Mouse (Mus musculus): ENCODE data around the gene Chrdl2.

Gene Chrdl2

DNA sequence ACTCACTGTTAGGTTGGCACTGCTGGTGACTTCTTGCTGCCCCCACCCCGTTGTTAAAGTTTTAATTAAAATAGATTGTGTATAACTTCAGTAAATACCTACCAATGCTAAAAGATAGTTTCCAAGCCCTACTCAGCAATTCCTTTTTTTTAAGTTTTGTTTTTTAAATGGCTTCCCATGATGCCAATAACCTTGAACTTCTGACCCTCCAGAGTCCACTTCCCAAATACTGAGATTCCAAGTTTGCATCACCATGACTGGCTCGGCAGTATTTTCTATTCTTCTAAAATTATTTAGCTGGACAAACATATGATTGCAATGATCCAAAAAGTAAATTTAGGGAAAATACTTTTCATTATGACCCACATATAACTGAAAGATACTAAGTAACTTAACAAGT lies 27.9 kb upstream of the Chrdl2 start:
- Histone ChIP-seq H3K27me3 (ENCODE audit: control insufficient read depth, insufficient read depth, low read length, poor library complexity, severe bottlenecking) (no peaks in the 10 kb centered on the region), H3K36me3 (ENCODE audit: control insufficient read depth, insufficient read depth, low read length, poor library complexity, severe bottlenecking) (no peaks in the 10 kb centered on the region)
- DNase-seq (ENCODE audit: low read depth, low spot score): no peak

DNA sequence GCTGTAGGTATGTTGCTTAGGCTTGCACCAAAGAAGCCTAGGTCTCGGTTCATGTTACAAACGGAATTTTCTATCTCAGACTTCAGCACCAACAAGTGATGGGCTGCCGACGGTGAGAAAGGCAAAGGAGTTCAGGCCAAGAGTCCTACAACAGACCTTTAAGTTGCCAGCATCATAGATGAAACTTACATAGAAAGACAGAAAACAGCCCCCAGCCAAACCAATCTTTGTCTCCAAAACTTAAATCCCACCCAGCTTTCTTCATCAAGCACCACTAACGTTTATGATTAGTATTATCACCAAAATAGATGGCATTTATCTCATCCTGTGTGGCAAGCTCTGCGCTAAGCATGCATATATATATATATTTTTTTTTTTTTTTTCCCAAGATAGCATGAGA lies 26.9 kb upstream of the Chrdl2 start:
- Histone ChIP-seq H3K36me3 (ENCODE audit: control insufficient read depth, insufficient read depth, low read length, poor library complexity, severe bottlenecking) (no peaks in the 10 kb centered on the region), H3K27me3 (ENCODE audit: control insufficient read depth, insufficient read depth, low read length, poor library complexity, severe bottlenecking) (no peaks in the 10 kb centered on the region)
- no peak for DNase-seq (ENCODE audit: low read depth, low spot score)

DNA sequence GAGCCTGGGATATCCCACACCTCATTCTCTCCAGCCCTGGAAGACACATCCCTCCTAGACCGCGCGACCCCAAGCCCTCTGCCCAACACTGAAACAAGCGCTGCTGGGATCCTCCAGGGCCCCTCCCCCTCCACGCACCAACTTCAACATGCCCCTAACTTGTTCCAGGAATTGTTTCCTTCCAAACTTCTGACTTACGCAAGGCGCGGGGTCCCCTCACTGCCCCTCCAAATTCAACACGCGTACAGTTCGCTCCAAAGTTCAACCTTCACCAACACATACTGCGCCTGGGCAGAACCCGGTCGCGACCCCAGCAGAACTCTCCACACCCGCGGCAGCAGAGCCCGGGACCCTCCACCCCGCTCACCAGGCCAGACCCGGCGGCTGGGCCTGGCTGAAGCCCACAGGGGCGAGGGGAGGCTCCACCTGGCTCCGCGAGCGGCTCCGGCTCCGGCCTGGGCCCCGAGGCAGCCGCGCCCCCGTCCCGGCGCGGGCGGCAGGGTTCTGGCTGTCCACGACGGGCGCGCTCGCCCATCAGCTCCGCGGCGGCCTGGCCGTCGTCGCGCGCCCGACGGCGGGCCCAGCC lies 26.3 kb upstream of the Chrdl2 start:
- no peaks in the 10 kb centered on the region for H3K36me3 ChIP-seq (ENCODE audit: control insufficient read depth, insufficient read depth, low read length, poor library complexity, severe bottlenecking)
- DNase-seq (ENCODE audit: low read depth, low spot score): no peak

DNA sequence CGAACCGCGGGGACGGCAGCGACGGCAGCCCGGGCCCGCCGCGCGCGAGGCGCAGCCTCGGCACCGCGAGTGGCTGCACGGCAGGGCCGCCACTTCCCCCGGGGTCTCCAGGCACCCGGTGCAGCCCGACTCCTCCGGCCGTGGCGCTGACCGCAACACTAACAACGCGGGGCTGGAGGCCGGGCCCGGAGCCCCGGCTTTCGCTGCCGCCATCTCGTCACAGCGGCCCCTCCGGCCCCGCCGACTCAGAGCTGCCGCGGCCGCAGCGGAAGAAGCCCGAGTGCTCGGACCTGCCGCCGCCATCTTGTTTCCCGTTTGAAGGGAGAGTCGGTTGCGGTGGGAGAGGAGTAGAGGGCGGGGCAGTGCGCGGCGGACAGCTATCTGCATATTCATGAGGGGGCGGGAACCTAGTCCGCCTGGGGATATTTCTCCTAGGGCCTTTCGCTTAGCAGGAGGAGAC lies 25.8 kb upstream of the Chrdl2 start, which contains the start of gene Rnf169:
Rnf169 (minus strand) TSS at position 317 of the 460 bp plus-strand sequence.
- Histone ChIP-seq H3K36me3 (ENCODE audit: control insufficient read depth, insufficient read depth, low read length, poor library complexity, severe bottlenecking) (no peaks in the 10 kb centered on the region), H3K27me3 (ENCODE audit: control insufficient read depth, insufficient read depth, low read length, poor library complexity, severe bottlenecking) (no peaks in the 10 kb centered on the region)
- DNase-seq (ENCODE audit: low read depth, low spot score): peak; percentile 92

More for the DNA sequence above, 26.3 kb upstream of the Chrdl2 start:
- H3K27me3 ChIP-seq (ENCODE audit: control insufficient read depth, insufficient read depth, low read length, poor library complexity, severe bottlenecking): no peaks in the 10 kb centered on the region

DNA sequence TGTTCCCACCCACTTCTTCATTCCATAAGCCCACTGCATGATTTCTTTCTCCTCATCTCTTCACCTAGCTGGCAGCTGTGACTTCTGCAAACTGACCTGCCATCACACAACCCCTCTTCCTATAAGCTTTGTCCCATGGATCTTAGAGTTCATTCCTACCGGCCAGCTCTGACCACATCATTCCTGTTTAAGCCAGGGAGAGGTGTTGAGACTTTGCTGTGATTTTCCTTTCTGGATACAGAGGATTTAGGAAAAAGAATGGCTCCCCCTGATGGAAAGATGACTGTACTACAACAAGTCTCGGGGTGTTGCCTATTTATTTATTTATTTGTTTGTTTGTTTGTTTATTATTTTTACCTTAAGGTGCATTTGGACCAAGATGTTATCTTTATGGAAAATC lies 24.7 kb upstream of the Chrdl2 start:
- H3K36me3 ChIP-seq (ENCODE audit: control insufficient read depth, insufficient read depth, low read length, poor library complexity, severe bottlenecking): no peaks in the 10 kb centered on the region
- DNase-seq (ENCODE audit: low read depth, low spot score): peak; percentile 44
- H3K27me3 ChIP-seq (ENCODE audit: control insufficient read depth, insufficient read depth, low read length, poor library complexity, severe bottlenecking): no peaks in the 10 kb centered on the region

DNA sequence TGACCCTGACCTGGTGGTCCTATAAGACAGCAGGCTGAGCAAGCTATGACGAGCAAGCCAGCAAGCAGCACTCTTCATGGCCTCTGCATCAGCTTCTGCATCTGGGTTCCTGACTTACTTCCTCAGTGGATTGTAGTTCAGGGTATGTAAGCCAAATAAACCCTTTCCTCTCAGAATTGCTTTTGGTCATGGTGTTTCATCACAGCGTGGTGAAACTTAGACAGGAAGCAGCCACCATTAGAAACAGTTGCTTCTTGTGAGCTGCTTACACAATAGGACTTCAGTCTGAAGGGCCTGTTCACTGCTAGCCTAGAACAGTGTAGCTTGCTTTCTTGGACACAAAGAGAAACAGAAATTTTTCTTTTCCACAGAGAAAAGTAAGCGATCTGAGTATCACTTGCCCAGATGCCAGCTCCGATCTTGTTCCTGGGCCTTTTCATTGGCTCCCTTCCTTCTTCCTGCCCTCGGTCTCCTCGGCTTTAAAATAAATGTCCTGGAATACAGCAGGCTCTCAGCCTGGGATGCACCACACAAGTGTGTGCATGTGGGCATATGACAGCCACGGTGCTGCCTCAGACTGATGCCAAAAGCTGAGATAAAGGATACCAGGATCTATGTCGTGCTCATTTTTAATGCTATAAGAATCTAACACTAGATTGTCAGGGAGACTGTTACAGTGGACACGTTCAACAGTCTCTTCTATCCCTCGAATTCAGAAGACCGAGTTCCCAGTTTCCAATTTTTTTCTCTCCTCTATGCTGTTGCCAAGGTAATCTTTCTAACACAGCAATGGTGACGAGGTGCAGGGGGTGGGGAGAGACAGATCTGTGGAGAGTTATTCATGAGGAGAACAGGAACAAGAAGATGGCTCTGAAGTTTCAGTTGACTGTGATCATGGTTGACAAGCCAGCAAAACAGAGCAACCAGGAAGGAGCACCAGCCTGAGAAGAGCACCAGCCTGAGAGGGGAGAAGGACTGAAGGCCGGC lies 23.4 kb upstream of the Chrdl2 start:
- DNase-seq (ENCODE audit: low read depth, low spot score): no peak
- Histone ChIP-seq H3K27me3 (ENCODE audit: control insufficient read depth, insufficient read depth, low read length, poor library complexity, severe bottlenecking) (no peaks in the 10 kb centered on the region), H3K36me3 (ENCODE audit: control insufficient read depth, insufficient read depth, low read length, poor library complexity, severe bottlenecking) (no peaks in the 10 kb centered on the region)

DNA sequence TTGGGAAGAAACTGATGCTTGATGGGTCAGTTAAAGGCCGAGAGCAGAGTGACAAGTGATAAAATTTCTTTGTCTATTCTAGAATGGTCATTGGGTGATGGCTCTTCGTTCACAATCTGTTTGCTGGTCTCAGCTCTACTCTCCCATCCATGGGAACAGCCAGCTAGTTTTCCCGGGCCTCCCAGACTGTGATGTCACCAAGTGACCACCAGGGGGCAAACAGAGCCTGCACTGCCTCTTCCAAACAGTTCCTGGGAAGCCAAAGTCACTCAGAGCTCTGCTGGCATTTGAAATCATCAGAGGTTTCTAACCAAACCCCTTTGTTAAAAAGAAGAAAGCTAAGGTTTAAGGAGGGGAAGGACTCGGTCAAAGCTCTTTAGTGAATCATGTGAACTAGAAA lies 17.2 kb upstream of the Chrdl2 start:
- DNase-seq (ENCODE audit: low read depth, low spot score): peak; percentile 56
- H3K36me3 ChIP-seq (ENCODE audit: control insufficient read depth, insufficient read depth, low read length, poor library complexity, severe bottlenecking): no peaks in the 10 kb centered on the region
- no peaks in the 10 kb centered on the region for H3K27me3 ChIP-seq (ENCODE audit: control insufficient read depth, insufficient read depth, low read length, poor library complexity, severe bottlenecking)

DNA sequence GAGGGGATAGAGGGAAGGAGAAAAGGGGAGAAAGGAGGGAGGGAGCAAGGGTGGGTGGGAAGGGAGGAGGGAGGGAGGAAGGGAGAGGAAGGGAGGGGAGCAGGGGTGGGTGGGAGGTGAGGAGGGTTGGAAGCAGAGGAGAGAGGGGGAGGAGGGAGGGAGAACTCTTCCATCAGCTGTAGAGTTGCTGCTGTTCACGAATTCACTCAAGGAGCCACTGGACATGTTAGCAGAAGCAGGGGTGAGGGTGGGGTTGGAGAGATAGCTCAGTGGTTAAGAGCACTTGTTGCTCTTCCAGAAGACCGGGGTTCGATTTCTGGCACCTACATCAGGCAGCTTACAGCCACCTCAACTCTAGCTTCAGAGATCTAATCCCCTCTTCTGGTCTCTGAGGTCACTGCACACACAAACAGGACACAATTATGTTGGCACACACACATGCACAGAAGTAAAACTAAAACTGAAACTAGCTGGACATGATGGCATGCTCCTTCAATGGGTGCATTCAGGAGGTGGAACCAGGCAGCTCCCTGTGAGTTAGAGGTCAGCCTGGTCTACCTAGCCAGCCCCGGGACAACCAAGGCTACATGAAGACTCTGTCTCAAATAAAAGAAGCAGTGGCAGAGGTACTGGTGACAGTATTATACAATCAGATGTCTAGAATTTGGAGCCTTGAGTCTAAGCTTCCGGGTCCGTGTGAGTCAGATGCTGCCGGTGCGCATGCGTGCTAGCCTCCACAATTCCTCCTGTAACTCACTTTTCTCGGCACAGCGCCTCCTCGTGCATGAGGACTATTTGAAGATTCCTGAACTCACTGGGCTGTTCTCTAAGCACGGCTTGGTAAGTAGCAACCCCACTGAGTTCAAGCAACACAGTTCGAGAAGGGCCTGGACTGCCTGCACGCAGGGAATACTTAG lies 15.9 kb upstream of the Chrdl2 start:
- DNase-seq (ENCODE audit: low read depth, low spot score): peak; percentile 9
- no peaks in the 10 kb centered on the region for H3K27me3 ChIP-seq (ENCODE audit: control insufficient read depth, insufficient read depth, low read length, poor library complexity, severe bottlenecking)
- no peaks in the 10 kb centered on the region for H3K36me3 ChIP-seq (ENCODE audit: control insufficient read depth, insufficient read depth, low read length, poor library complexity, severe bottlenecking)

DNA sequence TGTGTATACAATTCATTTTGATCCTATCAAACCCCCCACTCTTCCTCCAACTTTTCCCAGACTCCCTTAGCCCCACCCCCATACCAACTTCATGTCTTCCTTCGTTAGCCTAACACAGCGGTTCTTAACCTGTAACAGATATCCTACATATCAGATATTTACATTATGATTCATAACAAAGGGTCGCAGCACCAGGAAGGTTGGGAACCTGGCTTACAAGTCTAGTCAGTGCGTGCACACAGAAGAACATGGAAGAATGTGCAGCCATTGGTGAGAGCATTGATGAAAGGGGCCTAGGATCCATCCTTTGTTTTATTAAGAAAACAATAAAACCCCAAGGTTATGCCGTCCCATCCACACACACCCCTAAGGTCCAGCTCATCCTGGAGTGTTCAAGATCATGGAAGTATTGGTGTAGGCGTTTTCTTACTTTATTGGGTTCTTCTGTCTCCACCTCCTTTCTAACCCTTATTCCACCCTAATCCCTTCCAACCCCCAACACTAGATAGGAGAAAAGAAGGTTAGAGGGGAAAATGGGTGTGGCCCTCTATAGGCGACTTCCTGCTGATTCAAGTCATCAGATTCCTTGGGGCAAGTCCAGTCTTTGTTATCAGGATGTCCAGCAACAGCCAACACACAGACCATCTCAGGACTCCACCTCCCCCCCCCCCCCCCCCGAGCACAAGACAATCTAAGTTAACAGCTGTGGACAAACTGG lies 14.8 kb upstream of the Chrdl2 start:
- no peaks in the 10 kb centered on the region for H3K36me3 ChIP-seq (ENCODE audit: control insufficient read depth, insufficient read depth, low read length, poor library complexity, severe bottlenecking)
- DNase-seq (ENCODE audit: low read depth, low spot score): no peak
- no peaks in the 10 kb centered on the region for H3K27me3 ChIP-seq (ENCODE audit: control insufficient read depth, insufficient read depth, low read length, poor library complexity, severe bottlenecking)

DNA sequence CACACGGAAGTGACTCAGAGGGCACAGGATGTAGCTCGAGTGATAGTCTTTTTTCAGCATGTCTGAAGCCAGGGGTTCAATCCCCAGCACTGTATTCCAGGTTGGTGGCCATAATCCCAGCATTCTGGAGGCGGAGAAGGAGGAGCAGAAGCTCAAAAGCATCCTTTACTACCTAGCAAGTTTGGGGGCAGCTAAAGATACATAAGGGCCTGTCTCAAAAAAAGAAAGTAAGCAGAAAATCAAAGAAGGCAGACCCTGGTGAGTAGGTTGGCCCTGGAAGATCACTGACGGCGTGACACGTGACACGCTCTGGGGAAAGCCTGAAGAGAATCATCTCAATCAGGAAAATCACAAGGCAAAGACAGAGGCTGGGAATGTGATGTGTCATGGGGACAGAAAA lies 12.8 kb upstream of the Chrdl2 start:
- Histone ChIP-seq H3K36me3 (ENCODE audit: control insufficient read depth, insufficient read depth, low read length, poor library complexity, severe bottlenecking) (no peaks in the 10 kb centered on the region), H3K27me3 (ENCODE audit: control insufficient read depth, insufficient read depth, low read length, poor library complexity, severe bottlenecking) (no peaks in the 10 kb centered on the region)
- DNase-seq (ENCODE audit: low read depth, low spot score): no peak

DNA sequence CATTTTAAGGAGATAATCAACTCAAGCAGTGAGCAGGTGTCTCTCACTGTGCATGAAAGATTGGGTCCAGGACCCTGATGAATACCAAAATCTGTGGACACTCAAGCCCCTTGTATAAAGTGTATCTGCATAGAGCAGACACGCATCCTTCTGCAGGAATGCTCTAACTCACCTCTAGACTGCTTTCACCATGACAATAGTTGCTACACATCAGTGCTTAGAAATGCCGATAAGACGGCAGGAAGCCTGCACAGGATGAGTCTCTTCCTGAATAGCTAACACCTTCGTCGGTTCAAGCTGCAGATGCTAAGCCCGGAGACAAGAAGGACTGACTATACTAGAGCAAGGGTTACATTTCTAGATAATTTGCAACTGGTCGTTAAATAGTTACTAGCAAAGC lies 10.8 kb upstream of the Chrdl2 start:
- Histone ChIP-seq H3K36me3 (ENCODE audit: control insufficient read depth, insufficient read depth, low read length, poor library complexity, severe bottlenecking) (no peaks in the 10 kb centered on the region), H3K27me3 (ENCODE audit: control insufficient read depth, insufficient read depth, low read length, poor library complexity, severe bottlenecking) (no peaks in the 10 kb centered on the region)
- no peak for DNase-seq (ENCODE audit: low read depth, low spot score)

DNA sequence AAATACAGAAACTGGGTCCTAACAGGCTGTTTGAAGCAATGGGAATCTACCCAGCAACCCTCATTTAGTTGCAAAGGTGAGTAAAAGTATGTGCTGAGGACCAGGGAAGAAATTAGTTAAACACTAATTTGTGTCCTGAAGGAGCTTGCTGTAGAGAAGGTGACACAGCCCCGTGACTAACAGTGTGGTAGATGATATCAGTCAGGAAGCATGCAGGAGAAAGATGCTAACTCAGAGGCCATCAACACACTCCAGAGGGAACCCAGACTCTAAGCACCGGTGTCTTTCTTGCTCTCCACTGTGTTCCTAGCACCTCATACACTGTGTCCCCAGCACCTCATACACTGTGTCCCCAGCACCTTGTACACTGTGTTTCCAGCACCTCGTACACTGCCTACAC lies 7.3 kb upstream of the Chrdl2 start:
- no peak for DNase-seq (ENCODE audit: low read depth, low spot score)
- H3K27me3 ChIP-seq (ENCODE audit: control insufficient read depth, insufficient read depth, low read length, poor library complexity, severe bottlenecking): no peaks in the 10 kb centered on the region
- no peaks in the 10 kb centered on the region for H3K36me3 ChIP-seq (ENCODE audit: control insufficient read depth, insufficient read depth, low read length, poor library complexity, severe bottlenecking)

DNA sequence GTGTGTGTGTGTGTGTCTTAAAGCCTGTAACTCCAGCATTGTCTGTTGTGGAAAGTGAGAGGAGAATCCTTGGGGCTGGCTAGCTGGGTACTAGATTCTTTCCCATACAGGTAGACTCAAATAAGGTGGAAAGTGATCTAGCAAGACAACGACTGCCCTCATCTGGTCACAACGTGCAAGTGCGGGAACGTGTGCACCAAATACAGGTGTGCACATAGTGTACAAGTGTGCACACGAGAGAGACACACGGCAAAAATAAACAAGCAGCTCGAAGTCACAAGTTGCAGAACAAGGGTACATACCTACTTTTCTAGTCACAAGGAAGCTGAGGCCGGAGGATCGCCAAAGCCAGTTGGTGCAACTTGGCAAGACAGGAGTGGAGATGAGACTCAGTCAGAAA lies 2.2 kb upstream of the Chrdl2 start:
- no peaks in the 10 kb centered on the region for H3K36me3 ChIP-seq (ENCODE audit: control insufficient read depth, insufficient read depth, low read length, poor library complexity, severe bottlenecking)
- DNase-seq (ENCODE audit: low read depth, low spot score): peak; percentile 52
- no peaks in the 10 kb centered on the region for H3K27me3 ChIP-seq (ENCODE audit: control insufficient read depth, insufficient read depth, low read length, poor library complexity, severe bottlenecking)

DNA sequence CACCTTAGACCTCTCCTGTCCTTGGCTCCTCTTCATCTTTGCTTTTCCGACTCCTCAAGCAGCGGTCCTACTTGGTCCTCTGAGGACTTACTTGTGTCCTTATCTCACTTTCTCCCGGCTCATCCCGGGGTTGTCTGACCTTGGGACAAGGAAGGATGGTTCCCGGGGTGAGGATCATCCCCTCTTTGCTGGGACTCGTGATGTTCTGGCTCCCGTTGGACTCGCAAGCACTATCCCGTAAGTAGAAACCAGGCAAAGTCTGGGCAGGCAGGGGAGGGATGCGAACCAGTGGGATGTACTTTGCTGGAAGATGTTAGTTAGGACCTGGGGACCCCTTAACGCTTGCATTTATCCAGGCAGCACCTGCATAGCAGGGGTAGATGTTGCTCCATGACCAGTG lies 439 bp downstream of the Chrdl2 start:
- no peak for DNase-seq (ENCODE audit: low read depth, low spot score)
- Histone ChIP-seq H3K27me3 (ENCODE audit: control insufficient read depth, insufficient read depth, low read length, poor library complexity, severe bottlenecking) (no peaks in the 10 kb centered on the region), H3K36me3 (ENCODE audit: control insufficient read depth, insufficient read depth, low read length, poor library complexity, severe bottlenecking) (no peaks in the 10 kb centered on the region)
